Mouse (Mus musculus) CH12.LX (cell line): ENCODE data around the gene Shisa3.

Experiments used
- E2F4 ChIP-seq: IDR thresholded peaks from 2 replicates; pipeline ENCODE4 v1.6.1; 2011; ENCODE audit warnings: low read depth, low read length, improper control_type of control experiment; ENCODE audit not compliant: insufficient replicate concordance
- IRF4 ChIP-seq: IDR thresholded peaks from 2 replicates; pipeline ENCODE4 v1.6.1; 2014; ENCODE audit warnings: low read depth, mild to moderate bottlenecking, inconsistent platforms, low read length, improper control_type of control experiment
- KAT2A ChIP-seq: IDR thresholded peaks from 2 replicates; pipeline ENCODE4 v1.6.1; 2012; ENCODE audit warnings: low read length, improper control_type of control experiment, inconsistent platforms; ENCODE audit not compliant: insufficient replicate concordance

DNA sequence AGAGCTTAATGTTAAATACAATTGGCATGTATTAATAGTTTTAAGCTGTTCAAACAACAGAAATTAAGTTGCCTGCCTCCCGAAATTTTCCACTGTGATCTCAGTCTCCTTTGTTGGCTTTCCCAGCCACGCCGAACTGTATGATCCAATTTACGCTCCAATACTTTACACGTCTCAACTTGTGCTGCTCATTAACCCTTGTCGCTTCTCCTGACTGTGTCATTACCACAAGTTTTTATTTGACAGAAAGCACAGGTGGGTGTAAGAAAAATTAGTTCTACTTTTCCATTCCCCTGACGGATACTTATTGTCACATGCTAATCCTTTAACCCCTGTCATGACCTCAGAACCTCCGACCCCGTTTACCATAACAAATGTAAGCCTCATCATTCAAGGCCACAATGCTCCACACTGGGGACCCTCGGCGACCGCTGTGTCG is 49.2 kb downstream of the Shisa3 start:
- TF ChIP-seq IRF4 (no peak), E2F4 (no peak), KAT2A (no peak)
